Mouse (Mus musculus) adrenal gland (tissue): ENCODE data around the gene Vasp.

ENCODE experiments used
- intact Hi-C: fragments of 180-260 bp; cut with DNase I; formaldehyde crosslinking; loops from one replicate; pipeline ENCODE4 v1.15.1; 2025
- long read RNA-seq, 2 experiments: library from polyadenylated mRNA; unstranded; transcript quantifications; one replicate each; pipeline ENCODE4 v2.0.0; 2020; ENCODE audit warnings: borderline replicate concordance in 1 of 2; ENCODE audit not compliant: insufficient replicate concordance in 1 of 2

Vasp gene
- long read RNA-seq, experiment 1, partial matches to known transcripts = 1 of 2 reads
- long read RNA-seq, experiment 1, other reads (novel, unspliced or antisense) = 0 of 2 reads
- long read RNA-seq, experiment 2, partial matches to known transcripts = 3 of 4 reads
- long read RNA-seq, experiment 2, other reads (novel, unspliced or antisense) = 1 of 4 reads

GRCm38 (mm10) chr7:19271238-19272172 is at the start of gene Vasp:
Gene Vasp (minus strand): TSS chr7:19271817.
- intact Hi-C loops = no loop called here

- intact Hi-C loops = no loop called here
Observed at GRCm38 (mm10) chr7:19320637-19321036, 49.0 kb upstream of the Vasp start.

GRCm38 (mm10) chr7:19319906-19320305 is 48.3 kb upstream of the Vasp start:
- intact Hi-C loops = no loop called here

GRCm38 (mm10) chr7:19319458-19319857 is 47.8 kb upstream of the Vasp start:
- intact Hi-C loops = no loop called here

- intact Hi-C loops = no loop called here
Observed at GRCm38 (mm10) chr7:19318676-19319075, 47.1 kb upstream of the Vasp start.

- intact Hi-C loops = no loop called here
Observed at GRCm38 (mm10) chr7:19318201-19318600, 46.6 kb upstream of the Vasp start.

- intact Hi-C loops = no loop called here
Observed at GRCm38 (mm10) chr7:19316451-19317161, 45.0 kb upstream of the Vasp start.

- intact Hi-C loops = no loop called here
Observed at GRCm38 (mm10) chr7:19314033-19314432, 42.4 kb upstream of the Vasp start.

GRCm38 (mm10) chr7:19311991-19312390 is 40.4 kb upstream of the Vasp start:
- intact Hi-C loops = no loop called here

- intact Hi-C loops = no loop called here
Observed at GRCm38 (mm10) chr7:19309884-19310641, 38.4 kb upstream of the Vasp start, which contains the start of gene Fosb. Gene Fosb (minus strand): TSS chr7:19310051.

- intact Hi-C loops = no loop called here
Observed at GRCm38 (mm10) chr7:19309278-19309883, 37.8 kb upstream of the Vasp start.

GRCm38 (mm10) chr7:19308454-19309277 is 37.0 kb upstream of the Vasp start:
- intact Hi-C loops = no loop called here

- intact Hi-C loops = no loop called here
Observed at GRCm38 (mm10) chr7:19307739-19308453, 36.3 kb upstream of the Vasp start.

- intact Hi-C loops = no loop called here
Observed at GRCm38 (mm10) chr7:19306819-19307738, 35.5 kb upstream of the Vasp start.

GRCm38 (mm10) chr7:19305796-19306765 is 34.5 kb upstream of the Vasp start:
- intact Hi-C loops = no loop called here

GRCm38 (mm10) chr7:19305413-19305735 is 33.8 kb upstream of the Vasp start:
- intact Hi-C loops = no loop called here
